Mouse (Mus musculus) forebrain, embryonic 15.5 days (tissue): Measurements from ENCODE around the gene Sh3yl1. TPM values are rescaled to one million over a fixed set of nuclear protein-coding genes. Genes with fewer than 3 reads are reported as not detected.

Source experiments
- ATAC-seq: fragments of 200-750 bp; cut with Nextera tagmentation; replicated peaks from 2 replicates; pipeline ENCODE4 v1.8.0; 2017; ENCODE audit warnings: mild to moderate bottlenecking, moderate TSS enrichment, moderate library complexity
- H3K27ac ChIP-seq: fragments of 300-500 bp; sonication (generic); replicated peaks from 2 replicates; pipeline ENCODE4 v1.5.1; 2015; ENCODE audit warnings: mild to moderate bottlenecking, inconsistent platforms
- H3K27me3 ChIP-seq: fragments of 300-500 bp; sonication (generic); 2 replicates; pipeline ENCODE4 v1.6.1; 2015; ENCODE audit warnings: inconsistent platforms
- H3K36me3 ChIP-seq: fragments of 300-500 bp; sonication (generic); 2 replicates; pipeline ENCODE4 v1.6.1; 2015; ENCODE audit warnings: mild to moderate bottlenecking, inconsistent platforms
- H3K4me1 ChIP-seq: fragments of 300-500 bp; sonication (generic); 2 replicates; pipeline ENCODE4 v1.6.1; 2015; ENCODE audit warnings: inconsistent platforms
- H3K4me2 ChIP-seq: fragments of 300-500 bp; sonication (generic); replicated peaks from 2 replicates; pipeline ENCODE4 v1.6.1; 2015; ENCODE audit warnings: mild to moderate bottlenecking, inconsistent platforms
- H3K4me3 ChIP-seq: fragments of 300-500 bp; sonication (generic); 2 replicates; pipeline ENCODE4 v1.5.1; 2015; ENCODE audit warnings: mild to moderate bottlenecking, inconsistent platforms
- H3K9ac ChIP-seq: fragments of 300-500 bp; sonication (generic); replicated peaks from 2 replicates; pipeline ENCODE4 v1.6.1; 2015; ENCODE audit warnings: mild to moderate bottlenecking, inconsistent platforms
- H3K9me3 ChIP-seq: fragments of 300-500 bp; sonication (generic); 2 replicates; pipeline ENCODE4 v1.6.1; 2016; ENCODE audit warnings: inconsistent platforms
- WGBS: fragments of 180-500 bp; shearing (Covaris S2); methylation state at CpG from one replicate; pipeline ENCODE4 v1.1.7; 2015; ENCODE audit warnings: mixed read lengths; 5-methylcytosine and 5-hydroxymethylcytosine counted together
- polyA plus RNA-seq: library from polyadenylated mRNA; unstranded; fragments of >200 nt; fragmentation: Nextera tagmentation; extraction: Ambion mirVana; gene quantifications from 2 replicates; pipeline ENCODE4 v1.2.1, GENCODE M21; 2015

Sh3yl1 gene
- polyA plus RNA-seq, 1 experiment from 2014 or later = 42.1 TPM

DNA sequence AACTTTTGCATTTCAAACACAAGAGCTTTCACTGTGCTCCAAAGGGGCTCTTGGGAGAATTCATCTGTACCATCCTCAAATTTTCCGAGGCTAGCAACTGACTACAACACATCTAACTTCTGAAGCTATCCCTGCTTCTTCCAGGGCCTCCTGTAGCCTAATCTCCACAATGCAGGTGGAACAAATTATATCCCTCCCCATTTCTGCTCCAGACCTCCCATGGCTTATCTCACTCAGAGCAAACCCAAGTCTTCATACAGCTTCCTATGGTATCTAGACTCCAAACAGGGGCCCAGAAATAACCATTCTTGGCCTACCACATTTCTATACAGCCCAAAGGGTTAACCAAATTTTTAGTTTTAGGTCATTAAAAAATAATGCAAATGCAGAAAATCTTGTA, 2.8 kb upstream of the Sh3yl1 start:
- peaks cover 9% of the 10 kb centered on the region; the same call in 1 of the 2 replicates for H3K36me3 ChIP-seq
- ATAC-seq = no peak
- WGBS = 90% methylated on average over 1 of the region's 1 CpGs
- no peak overlapping the region for H3K4me3 ChIP-seq
- H3K9me3 ChIP-seq = no peaks in the 10 kb centered on the region
- H3K27me3 ChIP-seq = no peaks in the 10 kb centered on the region
- H3K9ac ChIP-seq = no peak overlapping the region
- no peak overlapping the region for H3K27ac ChIP-seq
- H3K4me2 ChIP-seq = no peak overlapping the region
- peaks cover 21% of the 10 kb centered on the region for H3K4me1 ChIP-seq

DNA sequence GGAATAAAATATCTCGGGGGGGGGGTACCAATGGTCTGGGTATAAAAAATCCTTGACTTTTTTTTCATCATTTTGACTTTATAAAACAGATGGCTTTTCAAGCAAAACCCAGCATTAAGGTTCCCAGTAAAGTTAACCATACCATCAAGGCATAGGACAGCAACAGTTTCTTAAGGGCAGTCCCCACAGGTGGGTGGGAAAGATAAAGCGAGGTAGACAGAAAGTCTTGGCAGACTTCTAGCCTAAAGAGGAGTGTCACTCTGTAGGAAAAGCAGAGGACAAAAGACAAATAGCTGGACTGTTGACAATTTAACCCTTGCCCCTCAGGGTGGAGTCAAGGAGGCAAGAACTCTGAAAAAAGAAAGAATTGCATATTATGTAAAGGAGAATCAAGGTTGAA, 1.6 kb upstream of the Sh3yl1 start:
- no peak overlapping the region for H3K9ac ChIP-seq
- no peak overlapping the region for H3K4me2 ChIP-seq
- H3K27me3 ChIP-seq = no peaks in the 10 kb centered on the region
- no peaks in the 10 kb centered on the region for H3K9me3 ChIP-seq
- no peak overlapping the region for H3K4me3 ChIP-seq
- H3K36me3 ChIP-seq = no peaks in the 10 kb centered on the region
- no peak overlapping the region for H3K27ac ChIP-seq
- ATAC-seq = no peak
- peaks cover 21% of the 10 kb centered on the region for H3K4me1 ChIP-seq
- WGBS = 87% methylated on average over 2 of the region's 2 CpGs

GRCm38 (mm10) chr12:30910860-30911259, 608 bp upstream of the Sh3yl1 start:
- no peak for ATAC-seq
- WGBS = 21% methylated on average over 8 of the region's 8 CpGs
- Histone ChIP-seq H3K9me3 (no peaks in the 10 kb centered on the region), H3K36me3 (no peaks in the 10 kb centered on the region), H3K4me3 (peak overlapping the region; percentile 78), H3K4me1 (peaks cover 21% of the 10 kb centered on the region), H3K27me3 (no peaks in the 10 kb centered on the region), H3K9ac (peak overlapping the region; percentile 76), H3K27ac (peak overlapping the region; percentile 69), H3K4me2 (peak overlapping the region; percentile 87)

GRCm38 (mm10) chr12:30912048-30912381, 547 bp downstream of the Sh3yl1 start:
- Histone ChIP-seq H3K4me1 (peaks cover 21% of the 10 kb centered on the region), H3K9ac (peak overlapping the region; percentile 76), H3K9me3 (no peaks in the 10 kb centered on the region), H3K4me2 (peak overlapping the region; percentile 87), H3K4me3 (peak overlapping the region; percentile 78), H3K27me3 (no peaks in the 10 kb centered on the region), H3K27ac (no peak overlapping the region), H3K36me3 (no peaks in the 10 kb centered on the region)
- WGBS = under 1% methylated on average over 19 of the region's 19 CpGs
- peak; percentile 73 for ATAC-seq

DNA sequence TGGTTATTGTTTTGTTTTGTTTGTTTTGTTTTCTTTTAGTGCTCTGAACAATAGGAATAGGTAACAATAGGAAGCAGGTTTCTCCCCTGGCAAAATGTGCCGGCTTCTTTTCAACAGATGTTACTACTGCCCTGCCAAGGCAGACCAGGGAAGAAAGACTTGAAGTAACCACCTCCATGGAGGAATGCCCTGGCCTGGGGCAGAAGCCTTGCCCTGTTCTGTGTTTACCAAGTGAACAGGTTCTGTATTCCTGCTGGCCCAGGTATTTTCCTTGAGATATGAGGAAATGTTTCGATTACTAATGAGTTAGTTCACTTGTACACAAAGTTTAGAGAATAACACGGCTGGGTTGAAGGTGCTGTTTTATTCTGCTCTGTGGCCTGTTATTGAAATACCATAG, 1.4 kb downstream of the Sh3yl1 start:
- WGBS = 59% methylated on average over 3 of the region's 3 CpGs
- Histone ChIP-seq H3K9me3 (no peaks in the 10 kb centered on the region), H3K27ac (no peak overlapping the region), H3K4me3 (peak overlapping the region; percentile 78), H3K36me3 (no peaks in the 10 kb centered on the region), H3K4me1 (peaks cover 21% of the 10 kb centered on the region), H3K4me2 (peak overlapping the region; percentile 87), H3K27me3 (no peaks in the 10 kb centered on the region), H3K9ac (no peak overlapping the region)
- no peak for ATAC-seq

DNA sequence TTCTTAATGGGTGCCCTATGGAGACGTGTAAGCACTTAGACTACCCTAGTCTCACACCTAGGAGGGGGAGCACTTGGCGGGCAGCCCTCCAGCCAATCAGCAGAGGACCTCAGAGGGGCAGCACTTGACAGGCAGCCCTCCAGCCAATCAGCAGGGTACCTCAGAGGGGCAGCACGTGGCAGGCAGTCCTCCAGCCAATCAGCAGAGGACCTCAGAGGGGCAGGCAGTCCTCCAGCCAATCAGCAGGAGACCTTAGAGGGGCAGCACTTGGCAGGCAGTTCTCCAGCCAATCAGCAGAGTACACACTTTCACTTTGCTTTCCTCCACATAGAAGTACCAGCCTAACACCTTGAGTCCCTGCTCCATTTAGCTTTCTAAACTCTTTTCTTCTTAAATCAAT, 10.9 kb downstream of the Sh3yl1 start:
- H3K9me3 ChIP-seq = no peaks in the 10 kb centered on the region
- H3K4me3 ChIP-seq = no peak overlapping the region
- H3K9ac ChIP-seq = no peak overlapping the region
- peaks cover 8% of the 10 kb centered on the region for H3K36me3 ChIP-seq
- no peak for ATAC-seq
- 94% methylated on average over 3 of the region's 3 CpGs for WGBS
- H3K27me3 ChIP-seq = no peaks in the 10 kb centered on the region
- no peak overlapping the region for H3K27ac ChIP-seq
- no peaks in the 10 kb centered on the region for H3K4me1 ChIP-seq
- H3K4me2 ChIP-seq = no peak overlapping the region

DNA sequence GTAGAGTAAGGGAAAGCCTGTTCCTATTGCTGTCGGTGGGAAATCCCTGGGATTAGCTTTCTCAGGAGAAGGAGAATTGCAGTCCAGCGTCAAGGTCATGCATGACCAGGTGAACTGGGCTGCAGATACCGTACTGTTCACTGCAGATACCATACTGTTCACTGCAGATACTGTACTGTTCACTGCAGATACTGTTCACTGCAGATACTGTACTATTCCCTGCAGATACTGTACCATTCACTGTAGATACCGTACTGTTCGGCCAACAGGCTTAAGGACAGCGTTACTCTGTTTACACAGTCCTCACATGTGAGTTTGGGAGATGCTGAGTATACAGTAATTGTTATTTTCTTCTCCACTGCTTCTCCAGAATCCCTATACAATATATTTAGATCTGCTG, 16.7 kb downstream of the Sh3yl1 start:
- Histone ChIP-seq H3K27ac (no peak overlapping the region), H3K9me3 (no peaks in the 10 kb centered on the region), H3K4me3 (no peak overlapping the region), H3K9ac (no peak overlapping the region), H3K36me3 (peaks cover 8% of the 10 kb centered on the region), H3K4me2 (no peak overlapping the region), H3K4me1 (no peaks in the 10 kb centered on the region), H3K27me3 (no peaks in the 10 kb centered on the region)
- WGBS = 89% methylated on average over 6 of the region's 6 CpGs
- ATAC-seq = no peak

DNA sequence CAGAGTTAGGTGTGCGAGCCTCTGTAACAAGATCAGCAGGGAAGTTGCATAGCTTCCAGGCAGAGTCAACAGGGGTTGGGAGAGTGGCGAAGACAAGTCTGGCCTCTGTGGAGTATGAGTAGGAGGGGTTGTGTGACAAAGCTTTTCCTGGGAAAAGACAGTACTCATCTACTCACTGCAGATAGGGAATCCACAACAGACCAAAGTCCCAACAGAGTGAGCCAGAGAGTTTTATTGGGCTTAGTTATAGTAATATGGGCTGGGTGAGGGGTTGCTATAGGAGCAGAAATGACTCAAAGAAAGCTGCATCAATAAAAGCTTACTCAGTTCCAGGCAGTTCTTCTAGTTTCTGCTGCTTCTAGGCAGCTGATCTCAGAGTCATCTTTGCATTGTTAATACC, 21.8 kb downstream of the Sh3yl1 start:
- Histone ChIP-seq H3K4me1 (no peaks in the 10 kb centered on the region), H3K27ac (no peak overlapping the region), H3K9ac (no peak overlapping the region), H3K4me2 (no peak overlapping the region), H3K36me3 (no peaks in the 10 kb centered on the region), H3K4me3 (no peak overlapping the region), H3K9me3 (no peaks in the 10 kb centered on the region), H3K27me3 (no peaks in the 10 kb centered on the region)
- ATAC-seq = no peak
- 88% methylated on average over 2 of the region's 2 CpGs for WGBS

GRCm38 (mm10) chr12:30936899-30937298, 25.4 kb downstream of the Sh3yl1 start:
- Histone ChIP-seq H3K9me3 (no peaks in the 10 kb centered on the region), H3K4me3 (no peak overlapping the region), H3K27ac (no peak overlapping the region), H3K9ac (no peak overlapping the region), H3K36me3 (peaks cover 14% of the 10 kb centered on the region), H3K27me3 (no peaks in the 10 kb centered on the region), H3K4me2 (no peak overlapping the region), H3K4me1 (no peaks in the 10 kb centered on the region)
- WGBS = 63% methylated on average over 2 of the region's 2 CpGs
- no peak for ATAC-seq

DNA sequence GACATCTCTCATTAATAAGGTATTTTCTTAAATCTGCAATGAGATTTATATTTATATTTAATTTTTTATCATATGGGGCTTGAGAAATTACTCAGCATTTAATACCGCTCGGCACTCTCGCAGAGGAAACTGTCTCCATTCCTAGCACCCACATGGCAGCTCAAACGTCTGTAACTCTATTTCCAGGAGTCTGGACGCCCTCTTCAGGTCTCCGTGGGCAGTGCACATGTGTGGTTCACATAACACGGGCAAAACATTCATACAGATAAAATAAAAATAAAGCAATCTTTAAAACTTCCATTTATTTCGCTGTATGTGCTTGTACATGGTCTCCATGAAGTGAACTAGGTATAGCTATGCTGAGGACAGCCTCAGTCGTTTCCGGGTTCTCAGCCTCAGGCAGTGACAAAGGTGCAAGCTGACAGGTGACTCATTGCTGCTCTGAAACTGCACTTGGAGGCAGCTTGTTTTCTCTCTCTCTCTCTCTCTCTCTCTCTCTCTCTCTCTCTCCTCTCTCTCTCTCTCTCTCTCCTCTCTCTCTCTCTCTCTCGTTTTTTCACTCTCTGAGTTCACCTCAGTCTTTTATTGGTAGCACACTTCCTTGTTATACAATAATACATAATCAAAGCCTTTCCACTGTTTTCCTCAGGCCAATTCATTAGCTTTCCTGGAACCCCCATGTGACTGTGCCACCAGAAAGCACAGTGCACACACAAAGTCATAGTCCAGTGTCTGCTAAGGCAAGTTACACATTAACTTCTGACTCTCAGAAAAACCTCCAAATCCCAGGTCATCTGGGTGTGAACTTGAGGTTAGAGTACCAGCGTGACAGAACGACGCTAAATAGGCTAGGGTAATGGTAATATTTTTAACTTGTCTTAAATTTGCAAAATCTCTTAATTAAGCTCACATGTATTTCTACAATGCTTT, 31.9 kb downstream of the Sh3yl1 start:
- H3K27ac ChIP-seq = no peak overlapping the region
- no peak for ATAC-seq
- WGBS = 87% methylated on average over 14 of the region's 14 CpGs

DNA sequence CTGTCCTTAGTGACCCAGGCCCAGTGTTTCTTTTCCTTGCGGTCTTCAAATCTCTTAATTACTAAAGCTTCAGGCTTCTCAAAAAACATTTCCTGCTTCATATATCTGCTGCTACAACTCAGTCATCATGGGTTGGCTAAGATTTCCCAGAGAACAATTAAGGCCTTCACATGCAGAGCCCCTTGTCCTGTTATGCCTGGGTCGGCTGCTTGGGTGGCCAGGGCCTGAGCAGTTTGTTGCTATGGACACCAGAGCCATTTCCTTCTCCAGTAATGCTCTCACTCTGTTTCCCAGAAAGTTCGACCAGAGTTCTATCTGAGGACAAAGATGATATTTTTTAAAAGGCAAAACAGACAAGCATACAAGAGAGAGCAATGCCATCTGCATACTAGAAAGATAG, 32.7 kb downstream of the Sh3yl1 start:
- Histone ChIP-seq H3K27ac (no peak overlapping the region), H3K4me1 (no peaks in the 10 kb centered on the region), H3K4me3 (no peak overlapping the region), H3K27me3 (no peaks in the 10 kb centered on the region), H3K4me2 (no peak overlapping the region), H3K9me3 (no peaks in the 10 kb centered on the region), H3K36me3 (peaks cover 14% of the 10 kb centered on the region), H3K9ac (no peak overlapping the region)
- WGBS = 60% methylated on average over 3 of the region's 3 CpGs
- ATAC-seq = no peak

More for the DNA sequence above, 31.9 kb downstream of the Sh3yl1 start:
- Histone ChIP-seq H3K9ac (no peak overlapping the region), H3K4me1 (no peaks in the 10 kb centered on the region), H3K27me3 (no peaks in the 10 kb centered on the region), H3K36me3 (peaks cover 14% of the 10 kb centered on the region), H3K9me3 (no peaks in the 10 kb centered on the region), H3K4me2 (no peak overlapping the region), H3K4me3 (no peak overlapping the region)

GRCm38 (mm10) chr12:30970700-30971099, 59.2 kb downstream of the Sh3yl1 start:
- no peaks in the 10 kb centered on the region for H3K27me3 ChIP-seq
- no peak overlapping the region for H3K4me3 ChIP-seq
- no peaks in the 10 kb centered on the region for H3K4me1 ChIP-seq
- H3K27ac ChIP-seq = no peak overlapping the region
- H3K9ac ChIP-seq = no peak overlapping the region
- no peaks in the 10 kb centered on the region for H3K36me3 ChIP-seq
- no peak overlapping the region for H3K4me2 ChIP-seq
- H3K9me3 ChIP-seq = no peaks in the 10 kb centered on the region
- ATAC-seq = no peak
- 88% methylated on average over 2 of the region's 2 CpGs for WGBS

DNA sequence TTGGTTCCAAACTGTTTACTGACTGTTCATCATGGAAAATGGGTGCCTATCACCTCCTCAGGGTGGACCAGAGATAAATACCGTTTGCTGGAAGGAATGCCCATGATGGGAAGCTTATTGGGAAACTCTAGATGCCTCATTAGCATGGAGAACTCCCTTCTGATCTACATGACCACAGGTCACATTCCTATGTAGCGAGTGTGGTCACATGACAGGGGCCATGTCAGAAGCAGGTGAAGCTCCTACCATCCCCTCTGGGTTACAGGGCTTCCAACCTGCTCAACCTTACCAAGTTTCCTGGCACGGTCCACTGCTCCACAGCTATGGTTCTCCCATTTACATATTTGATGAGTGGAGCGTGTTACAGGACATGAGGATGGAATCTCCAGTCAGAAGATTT, 92.3 kb downstream of the Sh3yl1 start:
- H3K4me1 ChIP-seq = no peaks in the 10 kb centered on the region
- no peak for ATAC-seq
- H3K27ac ChIP-seq = no peak overlapping the region
- no peak overlapping the region for H3K9ac ChIP-seq
- H3K4me2 ChIP-seq = no peak overlapping the region
- H3K36me3 ChIP-seq = no peaks in the 10 kb centered on the region
- no peaks in the 10 kb centered on the region for H3K27me3 ChIP-seq
- no peaks in the 10 kb centered on the region for H3K9me3 ChIP-seq
- 88% methylated on average over 4 of the region's 4 CpGs for WGBS
- no peak overlapping the region for H3K4me3 ChIP-seq
